Mouse (Mus musculus): ENCODE data around the gene Mindy4.

DNA sequence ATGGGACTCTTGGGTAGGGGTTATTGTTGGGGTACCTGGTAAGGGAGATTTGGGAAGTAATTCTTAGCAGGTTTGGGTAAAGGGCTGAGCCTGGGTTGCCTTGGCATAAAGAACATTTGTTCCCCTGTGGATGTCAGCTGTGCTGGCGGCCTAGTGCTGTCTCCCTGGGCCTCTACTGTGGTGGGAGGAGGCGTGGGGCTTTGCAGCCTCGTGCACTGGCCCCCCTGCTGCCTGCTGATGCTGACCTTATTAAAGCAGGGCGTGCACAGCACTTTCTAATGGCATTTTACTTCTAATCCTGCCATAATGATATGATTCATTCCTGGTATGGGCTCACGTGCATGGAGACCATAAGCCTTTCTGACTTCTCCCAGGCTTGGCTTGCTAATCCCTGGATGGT is 82.0 kb downstream of the Mindy4 start:
- TF ChIP-seq EP300 (optimal IDR thresholded peaks at IDR 0.05) (no peak), CTCF (IDR thresholded peaks at IDR 0.05; ENCODE audit: low read depth) (no peak)

All from stomach, postnatal 0 days (tissue).